In genomic region chrX:20704295-20705082, GRCm38 (mm10) we compare ENCODE assay signal across 8 mouse cellular contexts. TPM values are rescaled to one million over a fixed set of nuclear protein-coding genes. Genes with fewer than 3 reads are reported as not detected.
DNase-seq lines count a peak whose midpoint lies in the region; ATAC-seq and TF ChIP-seq lines count a peak whose summit lies in the region.

No protein-coding gene starts in this region.

- H3K36me3 ChIP-seq in embryonic facial prominence, embryonic 10.5 days (replicated peaks) = peaks cover 4% of the 10 kb centered on the region
- no peaks in the 10 kb centered on the region; the same call in 1 of the 2 replicates for H3K36me3 ChIP-seq in intestine, postnatal 0 days (ENCODE audit: control insufficient read depth, insufficient read depth)
- H3K36me3 ChIP-seq in midbrain, embryonic 11.5 days (ENCODE audit: control insufficient read depth, insufficient read depth, low read length) = no peaks in the 10 kb centered on the region

- H3K4me3 ChIP-seq in embryonic facial prominence, embryonic 10.5 days = peak overlapping the region; percentile 67
- peak overlapping the region; percentile 55 for H3K4me3 ChIP-seq in intestine, postnatal 0 days (ENCODE audit: low read depth, low read length)
- H3K4me3 ChIP-seq in midbrain, embryonic 11.5 days (ENCODE audit: low read depth, low read length) = peak overlapping the region; percentile 60

- no peaks in the 10 kb centered on the region for H3K27me3 ChIP-seq in embryonic facial prominence, embryonic 10.5 days (replicated peaks; ENCODE audit: low read depth, poor library complexity, severe bottlenecking)
- H3K27me3 ChIP-seq in intestine, postnatal 0 days (replicated peaks; ENCODE audit: control insufficient read depth, insufficient read depth, low read length) = no peaks in the 10 kb centered on the region
- H3K27me3 ChIP-seq in midbrain, embryonic 11.5 days (ENCODE audit: control insufficient read depth, insufficient read depth, low read length) = no peaks in the 10 kb centered on the region

- peak; percentile 92 for ATAC-seq in intestine, postnatal 0 days
- peak; percentile 95 for ATAC-seq in midbrain, embryonic 11.5 days (ENCODE audit: low FRiP score)

- H3K4me1 ChIP-seq in embryonic facial prominence, embryonic 10.5 days = no peaks in the 10 kb centered on the region
- no peaks in the 10 kb centered on the region for H3K4me1 ChIP-seq in intestine, postnatal 0 days (replicated peaks; ENCODE audit: control insufficient read depth, insufficient read depth, low read length)
- H3K4me1 ChIP-seq in midbrain, embryonic 11.5 days (ENCODE audit: control insufficient read depth, insufficient read depth, low read length) = no peaks in the 10 kb centered on the region

- TF ChIP-seq CTCF in intestine, postnatal 0 days (IDR thresholded peaks at IDR 0.05; ENCODE audit: low read depth) = no peak

- peak; percentile 88 for DNase-seq in 3134 (ENCODE audit: extremely low read depth, insufficient read length, low spot score)
- peak; percentile 86 for DNase-seq in adrenal gland, postnatal 14 days
- peak; percentile 88 for DNase-seq in embryonic facial prominence, embryonic 10.5 days (ENCODE audit: low spot score)
- peak; percentile 24 for DNase-seq in gonadal fat pad, adult 2 months (ENCODE audit: low read depth)
- peak; percentile 82 for DNase-seq in left cerebral cortex, postnatal 4 days
- peak; percentile 87 for DNase-seq in midbrain, embryonic 11.5 days (ENCODE audit: low spot score, missing footprints)
- peak; percentile 52 for DNase-seq in spleen, adult 12 weeks (ENCODE audit: low spot score)

- H3K4me2 ChIP-seq in intestine, postnatal 0 days (replicated peaks; ENCODE audit: low read depth) = peak overlapping the region; percentile 66
- H3K4me2 ChIP-seq in midbrain, embryonic 11.5 days = peak overlapping the region; percentile 42

- WGBS in embryonic facial prominence, embryonic 10.5 days = 16% methylated on average over 32 of the region's 32 CpGs
- 22% methylated on average over 32 of the region's 32 CpGs for WGBS in intestine, postnatal 0 days
- 12% methylated on average over 32 of the region's 32 CpGs for whole genome bisulfite sequencing in midbrain, embryonic 11.5 days

- H3K27ac ChIP-seq in embryonic facial prominence, embryonic 10.5 days (replicated peaks) = peak overlapping the region; percentile 88
- H3K27ac ChIP-seq in intestine, postnatal 0 days (ENCODE audit: low read depth, low read length) = peak overlapping the region; percentile 70
- H3K27ac ChIP-seq in midbrain, embryonic 11.5 days (ENCODE audit: low read depth, low read length) = peak overlapping the region; percentile 86

- no peaks in the 10 kb centered on the region for H3K9me3 ChIP-seq in embryonic facial prominence, embryonic 10.5 days
- H3K9me3 ChIP-seq in intestine, postnatal 0 days (ENCODE audit: control insufficient read depth) = no peaks in the 10 kb centered on the region
- no peaks in the 10 kb centered on the region for H3K9me3 ChIP-seq in midbrain, embryonic 11.5 days (ENCODE audit: control insufficient read depth, low read length)

- peak overlapping the region; percentile 62 for H3K9ac ChIP-seq in intestine, postnatal 0 days (ENCODE audit: low read depth, low read length)
- H3K9ac ChIP-seq in midbrain, embryonic 11.5 days (ENCODE audit: low read length) = peak overlapping the region; percentile 73

- intact Hi-C loops in left cerebral cortex, postnatal 4 days (cut with DNase I) = no loop called here

RNA-seq across cellular contexts. Expression of gene Usp11, which starts 0.8 kb away (rescaled TPM):
- total RNA-seq in adrenal gland, postnatal 14 days (2021) = 23.2 and 24.3 TPM in 2 replicates
- polyA plus RNA-seq in embryonic facial prominence, embryonic 10.5 days (2016; fragmentation: Nextera tagmentation; extraction: Ambion mirVana) = 59.8 and 60.1 TPM in 2 replicates
- 18.4 and 23.6 TPM in 2 replicates for polyA plus RNA-seq in gonadal fat pad, adult 2 months (2012; rRNA removed)
- polyA plus RNA-seq in intestine, postnatal 0 days (2015; fragmentation: Nextera tagmentation; extraction: Ambion mirVana) = 3.8 and 4.1 TPM in 2 replicates
- total RNA-seq in left cerebral cortex, postnatal 4 days (2021) = 10 to 100 TPM; 68.3 to 68.8 TPM
- 78.4 and 80.5 TPM in 2 replicates for polyA plus RNA-seq in midbrain, embryonic 11.5 days (2014; fragmentation: Nextera tagmentation; extraction: Ambion mirVana)

RNA-seq across cellular contexts. Expression of gene Cdk16, which starts 16.7 kb away (rescaled TPM):
- 164 and 183 TPM in 2 replicates for total RNA-seq in adrenal gland, postnatal 14 days (2021)
- 120 and 121 TPM in 2 replicates for polyA plus RNA-seq in embryonic facial prominence, embryonic 10.5 days (2016; fragmentation: Nextera tagmentation; extraction: Ambion mirVana)
- polyA plus RNA-seq in gonadal fat pad, adult 2 months (2012; rRNA removed) = 202 and 217 TPM in 2 replicates
- 50.0 and 51.6 TPM in 2 replicates for polyA plus RNA-seq in intestine, postnatal 0 days (2015; fragmentation: Nextera tagmentation; extraction: Ambion mirVana)
- 100 to 1,000 TPM; 214 to 232 TPM for total RNA-seq in left cerebral cortex, postnatal 4 days (2021)
- 86.5 and 98.7 TPM in 2 replicates for polyA plus RNA-seq in midbrain, embryonic 11.5 days (2014; fragmentation: Nextera tagmentation; extraction: Ambion mirVana)

RNA-seq across cellular contexts. Expression of gene Uba1, which starts 46.4 kb away (rescaled TPM):
- 320 and 338 TPM in 2 replicates for total RNA-seq in adrenal gland, postnatal 14 days (2021)
- 242 and 244 TPM in 2 replicates for polyA plus RNA-seq in embryonic facial prominence, embryonic 10.5 days (2016; fragmentation: Nextera tagmentation; extraction: Ambion mirVana)
- 258 and 270 TPM in 2 replicates for polyA plus RNA-seq in gonadal fat pad, adult 2 months (2012; rRNA removed)
- polyA plus RNA-seq in intestine, postnatal 0 days (2015; fragmentation: Nextera tagmentation; extraction: Ambion mirVana) = 77.1 and 79.7 TPM in 2 replicates
- 100 to 1,000 TPM; 593 to 599 TPM for total RNA-seq in left cerebral cortex, postnatal 4 days (2021)
- polyA plus RNA-seq in midbrain, embryonic 11.5 days (2014; fragmentation: Nextera tagmentation; extraction: Ambion mirVana) = 278 and 279 TPM in 2 replicates

Comparison
In these comparisons a context has a peak if more than half of its experiments do, and no peak if none do; other contexts are left out.
1. Peak in every context shown above with its lines: DNase-seq, ATAC-seq, H3K4me3 ChIP-seq and H3K27ac ChIP-seq.
2. DNase-seq: peak in every context shown above with its lines; median percentile 88 in 3134; 88 in embryonic facial prominence, embryonic 10.5 days; 87 in midbrain, embryonic 11.5 days; 86 in adrenal gland, postnatal 14 days; 82 in left cerebral cortex, postnatal 4 days; 52 in spleen, adult 12 weeks; 24 in gonadal fat pad, adult 2 months.